Mouse (Mus musculus): ENCODE measurements around the gene S100a3. TPM values are rescaled to one million over a fixed set of nuclear protein-coding genes. Genes with fewer than 3 reads are reported as not detected.

The S100a3 gene
- polyA plus RNA-seq, 1 experiment from 2014 or later: 1.1 TPM

GRCm38 (mm10) chr3:90515242-90515641 is 45.1 kb upstream of the S100a3 start:
- peak; percentile 58 for DNase-seq (ENCODE audit: low spot score)
- ATAC-seq: peak; percentile 46
- Histone ChIP-seq H3K4me3 (ENCODE audit: low read depth, low read length) (peak overlapping the region; percentile 52), H3K36me3 (ENCODE audit: insufficient read depth, low read length) (no peaks in the 10 kb centered on the region), H3K4me1 (ENCODE audit: insufficient read depth, low read depth, low read length) (peaks cover 13% of the 10 kb centered on the region; the same call in 1 of the 2 replicates), H3K9ac (replicated peaks; ENCODE audit: low read depth) (peak overlapping the region; percentile 64), H3K27me3 (replicated peaks; ENCODE audit: insufficient read depth, low read length) (no peaks in the 10 kb centered on the region), H3K27ac (ENCODE audit: low read length) (peak overlapping the region; percentile 86), H3K9me3 (ENCODE audit: low read length) (no peaks in the 10 kb centered on the region), H3K4me2 (replicated peaks; ENCODE audit: low read depth, low read length) (peak overlapping the region; percentile 93)
- TF ChIP-seq EP300 (IDR thresholded peaks at IDR 0.05) (no peak), CTCF (IDR thresholded peaks at IDR 0.05) (no peak)
- 36% methylated on average over 1 of the region's 1 CpGs for WGBS

GRCm38 (mm10) chr3:90515789-90516188 is 44.6 kb upstream of the S100a3 start:
- H3K4me1 ChIP-seq (ENCODE audit: insufficient read depth, low read depth, low read length): peaks cover 13% of the 10 kb centered on the region; the same call in 1 of the 2 replicates
- H3K36me3 ChIP-seq (ENCODE audit: insufficient read depth, low read length): no peaks in the 10 kb centered on the region
- peak overlapping the region; percentile 93 for H3K4me2 ChIP-seq (replicated peaks; ENCODE audit: low read depth, low read length)
- TF ChIP-seq CTCF (IDR thresholded peaks at IDR 0.05): no peak
- TF ChIP-seq EP300 (IDR thresholded peaks at IDR 0.05): no peak
- H3K27me3 ChIP-seq (replicated peaks; ENCODE audit: insufficient read depth, low read length): no peaks in the 10 kb centered on the region
- no peak overlapping the region for H3K4me3 ChIP-seq (ENCODE audit: low read depth, low read length)
- DNase-seq (ENCODE audit: low spot score) (no peak), ATAC-seq (no peak)
- WGBS: 88% methylated on average over 4 of the region's 4 CpGs
- H3K9ac ChIP-seq (replicated peaks; ENCODE audit: low read depth): no peak overlapping the region
- no peaks in the 10 kb centered on the region for H3K9me3 ChIP-seq (ENCODE audit: low read length)
- H3K27ac ChIP-seq (ENCODE audit: low read length): 0 out of 2 replicates have a peak overlapping the region, but pooled peaks have one; percentile 86

GRCm38 (mm10) chr3:90517711-90518110 is 42.7 kb upstream of the S100a3 start:
- H3K4me1 ChIP-seq (ENCODE audit: insufficient read depth, low read depth, low read length): peaks cover 13% of the 10 kb centered on the region; the same call in 1 of the 2 replicates
- no peak for TF ChIP-seq EP300 (IDR thresholded peaks at IDR 0.05)
- no peak for TF ChIP-seq CTCF (IDR thresholded peaks at IDR 0.05)
- no peaks in the 10 kb centered on the region for H3K27me3 ChIP-seq (replicated peaks; ENCODE audit: insufficient read depth, low read length)
- no peak overlapping the region for H3K27ac ChIP-seq (ENCODE audit: low read length)
- no peak overlapping the region for H3K9ac ChIP-seq (replicated peaks; ENCODE audit: low read depth)
- DNase-seq (ENCODE audit: low spot score): no peak
- H3K36me3 ChIP-seq (ENCODE audit: insufficient read depth, low read length): no peaks in the 10 kb centered on the region
- ATAC-seq: no peak
- WGBS: 76% methylated on average over 4 of the region's 4 CpGs
- no peak overlapping the region for H3K4me3 ChIP-seq (ENCODE audit: low read depth, low read length)
- H3K9me3 ChIP-seq (ENCODE audit: low read length): no peaks in the 10 kb centered on the region
- no peak overlapping the region for H3K4me2 ChIP-seq (replicated peaks; ENCODE audit: low read depth, low read length)

- DNase-seq (ENCODE audit: low spot score) (peak; percentile 93), ATAC-seq (peak; percentile 47)
- Histone ChIP-seq H3K27me3 (replicated peaks; ENCODE audit: insufficient read depth, low read length) (no peaks in the 10 kb centered on the region), H3K9me3 (ENCODE audit: low read length) (no peaks in the 10 kb centered on the region), H3K4me1 (ENCODE audit: insufficient read depth, low read depth, low read length) (no peaks in the 10 kb centered on the region; the same call in 1 of the 2 replicates), H3K9ac (replicated peaks; ENCODE audit: low read depth) (no peak overlapping the region), H3K27ac (ENCODE audit: low read length) (no peak overlapping the region), H3K4me2 (replicated peaks; ENCODE audit: low read depth, low read length) (no peak overlapping the region), H3K36me3 (ENCODE audit: insufficient read depth, low read length) (no peaks in the 10 kb centered on the region), H3K4me3 (ENCODE audit: low read depth, low read length) (no peak overlapping the region)
- 53% methylated on average over 4 of the region's 4 CpGs for WGBS
- TF ChIP-seq EP300 (IDR thresholded peaks at IDR 0.05) (0 out of 2 replicates have a peak, but pooled peaks have one; percentile 15), CTCF (IDR thresholded peaks at IDR 0.05) (peak; percentile 91)
Measured at GRCm38 (mm10) chr3:90525421-90525820, 35.0 kb upstream of the S100a3 start.

GRCm38 (mm10) chr3:90526076-90526475 is 34.3 kb upstream of the S100a3 start:
- ATAC-seq: peak; percentile 8; the same call in 1 of the 2 replicates
- no peak for DNase-seq (ENCODE audit: low spot score)
- Histone ChIP-seq H3K9ac (replicated peaks; ENCODE audit: low read depth) (no peak overlapping the region), H3K4me1 (ENCODE audit: insufficient read depth, low read depth, low read length) (no peaks in the 10 kb centered on the region; the same call in 1 of the 2 replicates), H3K36me3 (ENCODE audit: insufficient read depth, low read length) (no peaks in the 10 kb centered on the region), H3K9me3 (ENCODE audit: low read length) (no peaks in the 10 kb centered on the region), H3K4me3 (ENCODE audit: low read depth, low read length) (no peak overlapping the region), H3K27me3 (replicated peaks; ENCODE audit: insufficient read depth, low read length) (no peaks in the 10 kb centered on the region), H3K27ac (ENCODE audit: low read length) (peak overlapping the region; percentile 48), H3K4me2 (replicated peaks; ENCODE audit: low read depth, low read length) (no peak overlapping the region)
- TF ChIP-seq EP300 (IDR thresholded peaks at IDR 0.05): no peak
- TF ChIP-seq CTCF (IDR thresholded peaks at IDR 0.05): no peak
- 53% methylated on average over 2 of the region's 2 CpGs for WGBS

- no peak within 1 kb of the TSS for H3K4me3 ChIP-seq (ENCODE audit: low read depth, low read length)
- no peaks in the 10 kb centered on the region for H3K36me3 ChIP-seq (ENCODE audit: insufficient read depth, low read length)
- ATAC-seq: peak; percentile 94
- no peak for TF ChIP-seq EP300 (IDR thresholded peaks at IDR 0.05)
- no peak for TF ChIP-seq CTCF (IDR thresholded peaks at IDR 0.05)
- H3K4me1 ChIP-seq (ENCODE audit: insufficient read depth, low read depth, low read length): no peaks in the 10 kb centered on the region; the same call in 1 of the 2 replicates
- WGBS: 23% methylated on average over 5 of the region's 5 CpGs
- no peaks in the 10 kb centered on the region for H3K27me3 ChIP-seq (replicated peaks; ENCODE audit: insufficient read depth, low read length)
- H3K9ac ChIP-seq (replicated peaks; ENCODE audit: low read depth): no peak within 1 kb of the TSS
- H3K9me3 ChIP-seq (ENCODE audit: low read length): no peaks in the 10 kb centered on the region
- H3K27ac ChIP-seq (ENCODE audit: low read length): peak within 1 kb of the TSS; percentile 54
- H3K4me2 ChIP-seq (replicated peaks; ENCODE audit: low read depth, low read length): peak within 1 kb of the TSS; percentile 15
- peak; percentile 89 for DNase-seq (ENCODE audit: low spot score)
Measured at GRCm38 (mm10) chr3:90526580-90526979, 33.8 kb upstream of the S100a3 start, which contains the start of gene S100a14. Gene S100a14 (plus strand): TSS chr3:90526856.

Data from lung, postnatal 0 days (tissue).